Mouse (Mus musculus): ENCODE measurements around the gene Ankrd13d. TPM values are rescaled to one million over a fixed set of nuclear protein-coding genes. Genes with fewer than 3 reads are reported as not detected.

The Ankrd13d gene
- total and polyA plus RNA-seq, 3 experiments = 0.96 to 2.6 TPM; not detected in 1

GRCm38 (mm10) chr19:4264171-4264780, 18.7 kb downstream of the Ankrd13d start:
- no peaks in the 10 kb centered on the region for H3K9me3 ChIP-seq (replicated peaks; ENCODE audit: insufficient read depth, low read length)
- H3K4me1 ChIP-seq (ENCODE audit: control insufficient read depth in 1 of 2, insufficient read depth in 2 of 2, low read length in 2 of 2) = peaks cover 3% of the 10 kb centered on the region in 2 experiments; a peak in 3 of 4 replicates
- DNase-seq (ENCODE audit: low read depth, low spot score) = no peak
- no peaks in the 10 kb centered on the region for H3K36me3 ChIP-seq (ENCODE audit: control insufficient read depth in 1 of 2, insufficient read depth in 2 of 2, low read length in 2 of 2)
- H3K4me3 ChIP-seq (ENCODE audit: control insufficient read depth in 1 of 2, insufficient read depth in 1 of 2, low read depth in 2 of 2, low read length in 2 of 2) = no peak overlapping the region
- no peaks in the 10 kb centered on the region for H3K27me3 ChIP-seq (ENCODE audit: control insufficient read depth in 1 of 2, insufficient read depth in 2 of 2, low read length in 2 of 2)
- H3K27ac ChIP-seq (ENCODE audit: control insufficient read depth, low read depth, low read length) = no peak overlapping the region
- H3K79me2 ChIP-seq (ENCODE audit: control insufficient read depth, insufficient read depth, low read length, poor library complexity) = no peaks in the 10 kb centered on the region; the same call in 1 of the 2 replicates
- TF ChIP-seq E2F4 (IDR thresholded peaks at IDR 0.05; ENCODE audit: borderline replicate concordance, low read depth, low read length) (no peak), BHLHE40 (IDR thresholded peaks at IDR 0.05; ENCODE audit: borderline replicate concordance, low read depth, low read length) (no peak), GABPA (IDR thresholded peaks at IDR 0.05; ENCODE audit: low read depth, low read length) (no peak), CTCF (IDR thresholded peaks at IDR 0.05 in 2 of 3, conservative IDR thresholded peaks at IDR 0.05 in 1 of 3; ENCODE audit: control insufficient read depth in 1 of 3, insufficient read depth in 1 of 3, low read depth in 2 of 3, low read length in 3 of 3, poor library complexity in 1 of 3, severe bottlenecking in 1 of 3) (no peak), GATA1 (IDR thresholded peaks at IDR 0.05; ENCODE audit: low read depth, low read length) (no peak), ZC3H11A (IDR thresholded peaks at IDR 0.05; ENCODE audit: low read depth, low read length) (no peak), USF2 (IDR thresholded peaks at IDR 0.05; ENCODE audit: borderline replicate concordance in 1 of 2, insufficient read depth in 1 of 2, low read depth in 1 of 2, low read length in 2 of 2) (no peak), MYC (IDR thresholded peaks at IDR 0.05; ENCODE audit: low read depth, low read length) (no peak), SMC3 (IDR thresholded peaks at IDR 0.05; ENCODE audit: low read depth, low read length) (no peak), UBTF (IDR thresholded peaks at IDR 0.05; ENCODE audit: borderline replicate concordance, insufficient read depth, low read depth, low read length) (no peak)
- no peak overlapping the region for H3K9ac ChIP-seq (ENCODE audit: control insufficient read depth, low read depth, low read length, poor library complexity, severe bottlenecking)

- peaks cover 3% of the 10 kb centered on the region in 2 experiments; a peak in 3 of 4 replicates for H3K4me1 ChIP-seq (ENCODE audit: control insufficient read depth in 1 of 2, insufficient read depth in 2 of 2, low read length in 2 of 2)
- H3K27me3 ChIP-seq (ENCODE audit: control insufficient read depth in 1 of 2, insufficient read depth in 2 of 2, low read length in 2 of 2) = no peaks in the 10 kb centered on the region
- no peak overlapping the region for H3K27ac ChIP-seq (ENCODE audit: control insufficient read depth, low read depth, low read length)
- H3K79me2 ChIP-seq (ENCODE audit: control insufficient read depth, insufficient read depth, low read length, poor library complexity) = no peaks in the 10 kb centered on the region; the same call in 1 of the 2 replicates
- H3K4me3 ChIP-seq (ENCODE audit: control insufficient read depth in 1 of 2, insufficient read depth in 1 of 2, low read depth in 2 of 2, low read length in 2 of 2) = no peak overlapping the region
- no peaks in the 10 kb centered on the region for H3K9me3 ChIP-seq (replicated peaks; ENCODE audit: insufficient read depth, low read length)
- TF ChIP-seq SMC3 (IDR thresholded peaks at IDR 0.05; ENCODE audit: low read depth, low read length) (no peak), RAD21 (IDR thresholded peaks at IDR 0.05; ENCODE audit: low read depth, low read length) (no peak), NELFE (IDR thresholded peaks at IDR 0.05; ENCODE audit: low read depth, low read length) (no peak)
- no peak overlapping the region for H3K9ac ChIP-seq (ENCODE audit: control insufficient read depth, low read depth, low read length, poor library complexity, severe bottlenecking)
- no peaks in the 10 kb centered on the region for H3K36me3 ChIP-seq (ENCODE audit: control insufficient read depth in 1 of 2, insufficient read depth in 2 of 2, low read length in 2 of 2)
- DNase-seq (ENCODE audit: low read depth, low spot score) = no peak
Observed at GRCm38 (mm10) chr19:4263702-4264101, 19.2 kb downstream of the Ankrd13d start.

GRCm38 (mm10) chr19:4262756-4263155, 20.2 kb downstream of the Ankrd13d start:
- Histone ChIP-seq H3K9ac (ENCODE audit: control insufficient read depth, low read depth, low read length, poor library complexity, severe bottlenecking) (no peak overlapping the region), H3K4me1 (ENCODE audit: control insufficient read depth in 1 of 2, insufficient read depth in 2 of 2, low read length in 2 of 2) (peaks cover 0 to 2% of the 10 kb centered on the region in 2 experiments; a peak in 2 of 4 replicates), H3K4me3 (ENCODE audit: control insufficient read depth in 1 of 2, insufficient read depth in 1 of 2, low read depth in 2 of 2, low read length in 2 of 2) (no peak overlapping the region), H3K79me2 (ENCODE audit: control insufficient read depth, insufficient read depth, low read length, poor library complexity) (peaks cover 2% of the 10 kb centered on the region; the same call in 1 of the 2 replicates), H3K36me3 (ENCODE audit: control insufficient read depth in 1 of 2, insufficient read depth in 2 of 2, low read length in 2 of 2) (peaks cover 0 to 3% of the 10 kb centered on the region in 2 experiments; a peak in 1 of 4 replicates), H3K27ac (ENCODE audit: control insufficient read depth, low read depth, low read length) (no peak overlapping the region), H3K27me3 (ENCODE audit: control insufficient read depth in 1 of 2, insufficient read depth in 2 of 2, low read length in 2 of 2) (no peaks in the 10 kb centered on the region), H3K9me3 (replicated peaks; ENCODE audit: insufficient read depth, low read length) (no peaks in the 10 kb centered on the region)
- DNase-seq (ENCODE audit: low read depth, low spot score) = no peak
- no peak for TF ChIP-seq SMC3 (IDR thresholded peaks at IDR 0.05; ENCODE audit: low read depth, low read length)
- no peak for TF ChIP-seq MXI1 (IDR thresholded peaks at IDR 0.05; ENCODE audit: low read depth, low read length)
- no peak for TF ChIP-seq MYB (IDR thresholded peaks at IDR 0.05; ENCODE audit: low read depth, low read length)
- TF ChIP-seq TCF12 (IDR thresholded peaks at IDR 0.05; ENCODE audit: low read depth, low read length) = no peak
- no peak for TF ChIP-seq POLR2AphosphoS2 (IDR thresholded peaks at IDR 0.05; ENCODE audit: low read length)
- no peak for TF ChIP-seq MAX (IDR thresholded peaks at IDR 0.05; ENCODE audit: low read length)
- no peak for TF ChIP-seq GABPA (IDR thresholded peaks at IDR 0.05; ENCODE audit: low read depth, low read length)
- no peak for TF ChIP-seq USF2 (IDR thresholded peaks at IDR 0.05; ENCODE audit: borderline replicate concordance in 1 of 2, insufficient read depth in 1 of 2, low read depth in 1 of 2, low read length in 2 of 2)
- no peak for TF ChIP-seq ETS1 (IDR thresholded peaks at IDR 0.05; ENCODE audit: low read depth, low read length)
- no peak for TF ChIP-seq MYC (IDR thresholded peaks at IDR 0.05; ENCODE audit: low read depth, low read length)
- TF ChIP-seq EP300 (IDR thresholded peaks at IDR 0.05; ENCODE audit: low read depth in 1 of 2, low read length in 2 of 2) = no peak
- no peak for TF ChIP-seq ZMIZ1 (IDR thresholded peaks at IDR 0.05; ENCODE audit: low read depth, low read length)
- TF ChIP-seq POLR2A (IDR thresholded peaks at IDR 0.05; ENCODE audit: control insufficient read depth in 1 of 2, insufficient read depth in 1 of 2, low read depth in 1 of 2, low read length in 2 of 2, poor library complexity in 1 of 2) = no peak
- TF ChIP-seq TAL1 (IDR thresholded peaks at IDR 0.05; ENCODE audit: low read length) = no peak
- TF ChIP-seq CHD1 (IDR thresholded peaks at IDR 0.05; ENCODE audit: low read depth, low read length) = no peak
